Mouse (Mus musculus) kidney, embryonic 16.5 days (tissue): Measurements from ENCODE around the gene Olfr1009. TPM values are rescaled to one million over a fixed set of nuclear protein-coding genes. Genes with fewer than 3 reads are reported as not detected.
"Not testable (repeated sequence)": the region's sequence is repeated elsewhere in the genome, so short reads cannot be mapped to it uniquely, and the experiment has no call there.

Experiments used
- ATAC-seq: fragments of 200-750 bp; cut with Nextera tagmentation; 2 replicates; pipeline ENCODE4 v1.8.0; 2017; ENCODE audit warnings: moderate TSS enrichment; ENCODE audit not compliant: low FRiP score, low TSS enrichment
- H3K27ac ChIP-seq: fragments of 300-500 bp; sonication (generic); 2 replicates; pipeline ENCODE4 v1.5.1; 2014; ENCODE audit warnings: low read length
- H3K27me3 ChIP-seq: fragments of 300-500 bp; sonication (generic); 2 replicates; pipeline ENCODE4 v1.6.1; 2014; ENCODE audit warnings: low read length, control low read depth, mixed read lengths; ENCODE audit not compliant: insufficient read depth
- H3K36me3 ChIP-seq: fragments of 300-500 bp; sonication (generic); 2 replicates; pipeline ENCODE4 v1.6.1; 2014; ENCODE audit warnings: low read length, control low read depth, mixed read lengths; ENCODE audit not compliant: insufficient read depth
- H3K4me1 ChIP-seq: fragments of 300-500 bp; sonication (generic); 2 replicates; pipeline ENCODE4 v1.6.1; 2014; ENCODE audit warnings: low read length, control low read depth, mixed read lengths; ENCODE audit not compliant: insufficient read depth
- H3K4me2 ChIP-seq: fragments of 300-500 bp; sonication (generic); replicated peaks from 2 replicates; pipeline ENCODE4 v1.6.1; 2014; ENCODE audit warnings: low read depth, low read length
- H3K4me3 ChIP-seq: fragments of 300-500 bp; sonication (generic); 2 replicates; pipeline ENCODE4 v1.5.1; 2014; ENCODE audit warnings: mild to moderate bottlenecking, low read length
- H3K9ac ChIP-seq: fragments of 300-500 bp; sonication (generic); replicated peaks from 2 replicates; pipeline ENCODE4 v1.6.1; 2014; ENCODE audit warnings: low read length
- H3K9me3 ChIP-seq: fragments of 300-500 bp; sonication (generic); 2 replicates; pipeline ENCODE4 v1.6.1; 2016; ENCODE audit warnings: low read length, control low read depth
- WGBS: fragments of 180-500 bp; shearing (Covaris S2); extraction: QIAGEN DNeasy Blood & Tissue Kit; methylation state at CpG from one replicate; pipeline ENCODE4 v1.1.7; 2014; 5-methylcytosine and 5-hydroxymethylcytosine counted together
- polyA plus RNA-seq: library from polyadenylated mRNA; unstranded; fragments of >200 nt; fragmentation: Nextera tagmentation; extraction: Ambion mirVana; gene quantifications from 2 replicates; pipeline ENCODE4 v1.2.1, GENCODE M21; 2015

The Olfr1009 gene
- not detected in 2 replicates for polyA plus RNA-seq

DNA sequence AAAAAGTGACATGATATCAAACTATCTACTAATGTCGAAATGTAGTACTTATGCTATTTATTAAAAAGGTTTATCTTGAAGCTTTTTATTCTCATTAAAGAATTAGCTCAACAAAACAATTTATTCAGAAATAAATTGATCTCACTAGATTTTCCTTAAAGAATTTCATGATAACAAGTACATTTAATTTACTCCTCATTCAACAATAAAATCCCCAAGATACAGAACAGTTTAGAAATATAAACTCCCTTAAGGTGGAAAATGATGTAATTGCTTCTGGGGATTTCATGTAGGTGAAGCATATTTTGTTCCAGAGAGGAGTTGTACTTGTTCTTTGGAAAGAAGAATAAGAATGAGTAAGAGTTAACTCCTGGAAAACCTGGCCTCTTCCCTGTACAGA lies at the start of gene Olfr1009:
Gene Olfr1009, plus strand, starts transcription at position 301 of the 400 bp plus-strand sequence.
- Histone ChIP-seq H3K9me3 (no peaks in the 10 kb centered on the region; the same call in 1 of the 2 replicates), H3K9ac (no peak within 1 kb of the TSS), H3K36me3 (no peaks in the 10 kb centered on the region), H3K27me3 (no peaks in the 10 kb centered on the region), H3K4me3 (no peak within 1 kb of the TSS), H3K27ac (no peak within 1 kb of the TSS), H3K4me2 (no peak within 1 kb of the TSS), H3K4me1 (no peaks in the 10 kb centered on the region)
- WGBS: 90% methylated on average over 1 of the region's 1 CpGs
- no peak for ATAC-seq

DNA sequence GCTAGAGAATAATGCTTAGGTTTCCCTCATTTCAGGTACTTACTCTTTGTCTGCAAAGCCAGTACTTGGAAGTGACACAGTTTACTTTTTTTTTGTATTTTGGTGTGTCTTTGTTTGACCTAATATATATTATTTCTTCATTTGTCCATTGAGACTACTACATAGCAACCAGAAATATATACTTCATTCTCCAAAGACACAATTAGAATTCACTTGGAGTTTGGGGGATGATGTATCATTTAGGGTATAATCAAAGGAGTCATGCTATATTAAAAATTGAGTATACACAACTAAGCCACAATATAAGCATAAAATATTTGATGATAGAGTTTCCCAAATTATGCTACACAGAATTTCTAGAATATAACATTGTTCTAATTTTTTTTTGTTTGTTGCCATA lies 36.6 kb upstream of the Olfr1009 start, which contains the start of gene Olfr1006:
Gene Olfr1006, minus strand, starts transcription at position 101 of the 400 bp plus-strand sequence.
- ATAC-seq: no peak
- H3K4me1 ChIP-seq: no peaks in the 10 kb centered on the region
- no peaks in the 10 kb centered on the region for H3K36me3 ChIP-seq
- H3K27ac ChIP-seq: no peak within 1 kb of the TSS
- no peak within 1 kb of the TSS for H3K9ac ChIP-seq
- H3K27me3 ChIP-seq: no peaks in the 10 kb centered on the region
- H3K4me2 ChIP-seq: no peak within 1 kb of the TSS
- no peaks in the 10 kb centered on the region for H3K9me3 ChIP-seq
- H3K4me3 ChIP-seq: no peak within 1 kb of the TSS

DNA sequence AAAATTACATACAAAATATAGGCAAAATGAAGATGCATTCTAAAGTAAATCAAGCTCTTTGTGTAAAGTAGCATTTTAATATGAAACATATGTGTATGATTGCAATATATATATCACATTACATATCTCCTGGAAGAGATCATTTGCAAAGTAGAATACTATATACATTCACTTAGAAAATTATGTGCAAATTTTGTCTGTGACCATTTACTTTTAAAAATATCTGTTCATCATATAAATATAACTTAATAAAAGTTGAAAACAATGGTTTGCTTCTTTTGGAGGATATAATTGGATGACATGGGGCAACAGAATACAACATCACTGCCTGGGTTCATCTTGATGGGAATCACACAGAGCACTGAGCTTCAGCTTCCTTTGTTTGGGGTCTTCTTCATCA lies 26.1 kb upstream of the Olfr1009 start, which contains the start of gene Olfr1008:
Gene Olfr1008, plus strand, starts transcription at position 301 of the 400 bp plus-strand sequence.
- H3K27me3 ChIP-seq: no peaks in the 10 kb centered on the region
- H3K4me3 ChIP-seq: no peak within 1 kb of the TSS
- H3K9me3 ChIP-seq: no peaks in the 10 kb centered on the region
- no peak for ATAC-seq
- no peaks in the 10 kb centered on the region for H3K4me1 ChIP-seq
- H3K36me3 ChIP-seq: no peaks in the 10 kb centered on the region
- H3K4me2 ChIP-seq: no peak within 1 kb of the TSS
- H3K9ac ChIP-seq: no peak within 1 kb of the TSS
- no peak within 1 kb of the TSS for H3K27ac ChIP-seq

DNA sequence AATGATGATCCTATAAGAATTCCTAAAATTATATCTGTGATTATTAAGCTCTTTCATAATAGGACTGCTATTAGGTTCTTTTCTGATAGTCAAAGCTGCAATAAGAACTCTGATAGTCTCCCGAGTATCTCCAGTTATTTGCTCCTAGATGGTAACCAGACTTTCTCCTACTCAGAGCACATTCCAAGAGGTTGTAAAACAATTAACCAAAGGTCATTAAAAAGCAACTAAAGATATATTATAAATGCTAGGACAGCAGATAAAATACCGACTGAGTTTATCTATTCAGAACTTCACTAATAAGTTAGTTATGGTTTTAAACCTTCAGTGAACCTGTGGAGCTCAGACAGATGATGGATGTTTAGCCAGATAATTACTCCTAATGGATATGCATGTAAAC lies 4.5 kb upstream of the Olfr1009 start:
- not testable (repeated sequence) for ATAC-seq, H3K36me3 ChIP-seq
- 40% methylated on average over 2 of the region's 2 CpGs for WGBS

DNA sequence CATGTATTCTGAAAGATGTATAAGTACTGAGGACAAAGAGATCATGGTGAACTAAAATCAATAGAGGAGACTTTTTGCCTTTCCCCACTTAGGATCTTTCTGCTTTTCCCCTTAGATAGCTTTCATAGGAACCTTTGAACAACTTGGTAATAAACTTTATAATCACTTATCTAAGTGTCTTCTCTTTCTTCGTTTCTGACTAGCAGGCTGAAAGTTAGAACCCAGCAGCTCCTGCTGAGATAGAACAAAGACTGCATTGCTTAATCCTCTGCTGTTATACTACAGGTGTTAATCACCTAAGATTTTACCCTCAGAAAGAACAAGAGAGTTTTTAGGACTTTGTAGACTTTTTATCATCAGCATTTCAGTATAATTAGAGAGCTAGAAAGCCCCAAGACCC lies 4.1 kb upstream of the Olfr1009 start:
- H3K9ac ChIP-seq: no peak overlapping the region
- H3K36me3 ChIP-seq: no peaks in the 10 kb centered on the region
- no peak overlapping the region for H3K27ac ChIP-seq
- H3K4me2 ChIP-seq: no peak overlapping the region
- no peaks in the 10 kb centered on the region for H3K4me1 ChIP-seq
- no peak overlapping the region for H3K4me3 ChIP-seq
- no peaks in the 10 kb centered on the region; the same call in 1 of the 2 replicates for H3K9me3 ChIP-seq
- H3K27me3 ChIP-seq: no peaks in the 10 kb centered on the region
- ATAC-seq: no peak
- WGBS: 18% methylated on average over 1 of the region's 1 CpGs

More for the DNA sequence above, 4.5 kb upstream of the Olfr1009 start:
- not testable (repeated sequence) for H3K4me1 ChIP-seq, H3K4me2 ChIP-seq, H3K27ac ChIP-seq, H3K27me3 ChIP-seq, H3K9ac ChIP-seq, H3K9me3 ChIP-seq, H3K4me3 ChIP-seq

DNA sequence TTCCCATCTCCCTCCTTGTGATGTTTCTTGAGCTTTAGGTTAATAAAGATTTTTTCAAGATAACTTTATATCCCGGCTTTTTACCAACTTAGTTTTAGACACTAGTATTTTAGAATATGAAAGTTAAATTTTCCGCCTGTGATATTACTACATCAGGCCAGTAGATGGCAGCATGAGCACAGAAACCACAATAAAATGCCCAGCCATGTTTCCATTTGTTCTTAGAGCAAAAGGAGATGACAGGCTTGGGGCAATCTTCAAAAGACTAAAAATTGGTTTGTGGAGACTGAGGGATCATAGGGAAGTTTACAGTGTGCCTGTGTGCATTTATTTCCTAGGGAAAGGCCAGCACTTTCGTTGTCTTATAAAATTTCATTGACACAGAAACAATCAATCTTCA lies 10.6 kb downstream of the Olfr1009 start:
- H3K27me3 ChIP-seq: no peaks in the 10 kb centered on the region
- no peaks in the 10 kb centered on the region for H3K9me3 ChIP-seq
- ATAC-seq: no peak
- H3K4me1 ChIP-seq: no peaks in the 10 kb centered on the region
- H3K27ac ChIP-seq: no peak overlapping the region
- no peaks in the 10 kb centered on the region for H3K36me3 ChIP-seq
- H3K4me2 ChIP-seq: no peak overlapping the region
- 7% methylated on average over 3 of the region's 3 CpGs for WGBS
- no peak overlapping the region for H3K9ac ChIP-seq
- H3K4me3 ChIP-seq: no peak overlapping the region

DNA sequence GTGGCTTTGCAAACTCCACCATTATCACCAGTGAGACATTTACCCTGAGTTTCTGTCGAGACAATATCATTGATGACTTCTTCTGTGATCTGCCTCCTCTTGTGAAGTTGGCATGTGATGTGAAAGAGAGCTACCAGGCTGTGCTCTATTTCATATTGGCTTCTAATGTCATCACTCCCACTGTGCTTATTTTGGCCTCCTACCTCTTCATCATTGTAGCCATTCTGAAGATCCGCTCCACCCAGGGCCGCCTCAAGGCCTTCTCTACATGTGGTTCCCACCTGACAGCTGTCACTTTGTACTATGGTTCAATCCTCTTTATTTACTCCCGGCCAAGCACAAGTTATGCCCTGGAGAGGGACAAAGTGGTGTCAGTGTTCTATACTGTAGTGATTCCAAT lies 38.6 kb downstream of the Olfr1009 start:
- Histone ChIP-seq H3K27me3 (no peaks in the 10 kb centered on the region), H3K27ac (no peak overlapping the region), H3K36me3 (no peaks in the 10 kb centered on the region), H3K9ac (no peak overlapping the region), H3K4me2 (no peak overlapping the region), H3K4me3 (no peak overlapping the region), H3K4me1 (no peaks in the 10 kb centered on the region), H3K9me3 (no peaks in the 10 kb centered on the region)
- 83% methylated on average over 4 of the region's 4 CpGs for WGBS
- no peak for ATAC-seq

DNA sequence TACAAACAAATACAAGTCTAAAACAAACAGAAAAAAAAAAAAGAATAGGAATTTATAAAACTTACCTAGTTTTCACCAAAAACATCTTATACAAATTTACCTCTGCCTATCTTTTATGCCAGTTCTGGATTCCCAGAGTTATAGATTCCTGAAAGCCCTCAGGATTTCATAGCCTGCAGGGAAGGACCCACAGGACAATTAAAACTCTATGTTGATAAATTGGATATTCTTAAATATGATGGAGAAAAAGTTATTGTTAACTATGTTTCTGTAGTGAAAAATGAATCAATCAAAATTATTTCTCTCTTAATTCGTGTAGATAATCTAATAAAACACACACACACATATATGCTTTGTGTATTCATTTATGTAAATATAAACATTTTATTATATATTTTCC lies 47.4 kb downstream of the Olfr1009 start, which contains the start of gene Olfr1012:
Gene Olfr1012, minus strand, starts transcription at position 101 of the 400 bp plus-strand sequence.
- Histone ChIP-seq H3K27ac (no peak within 1 kb of the TSS), H3K9me3 (no peaks in the 10 kb centered on the region), H3K9ac (no peak within 1 kb of the TSS), H3K36me3 (no peaks in the 10 kb centered on the region), H3K4me2 (no peak within 1 kb of the TSS), H3K4me3 (no peak within 1 kb of the TSS), H3K4me1 (no peaks in the 10 kb centered on the region), H3K27me3 (no peaks in the 10 kb centered on the region)
- WGBS: 80% methylated on average over 1 of the region's 1 CpGs
- no peak for ATAC-seq

DNA sequence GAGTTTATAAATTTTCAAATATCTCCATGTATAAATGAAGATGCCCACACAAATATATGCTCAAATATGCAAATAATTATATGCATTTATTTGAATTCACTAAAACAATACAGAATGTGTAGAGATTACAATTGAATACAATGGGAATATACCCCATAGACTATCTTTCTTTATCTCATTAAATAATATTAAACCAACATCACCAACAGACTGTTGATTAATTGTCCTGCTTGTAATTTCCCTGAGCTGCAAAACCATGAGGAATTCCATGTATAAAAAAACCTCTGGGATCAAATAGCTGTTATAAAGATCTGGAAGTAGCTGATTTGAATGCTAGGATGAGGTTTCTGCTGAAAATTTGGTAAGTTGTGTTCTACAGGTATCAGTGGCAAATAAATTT lies 51.6 kb downstream of the Olfr1009 start, which contains the start of gene Olfr1013:
Gene Olfr1013, plus strand, starts transcription at position 301 of the 400 bp plus-strand sequence.
- H3K27me3 ChIP-seq: no peaks in the 10 kb centered on the region
- no peak within 1 kb of the TSS for H3K9ac ChIP-seq
- no peak within 1 kb of the TSS for H3K27ac ChIP-seq
- no peaks in the 10 kb centered on the region for H3K36me3 ChIP-seq
- no peaks in the 10 kb centered on the region for H3K9me3 ChIP-seq
- no peak within 1 kb of the TSS for H3K4me3 ChIP-seq
- no peak within 1 kb of the TSS for H3K4me2 ChIP-seq
- no peak for ATAC-seq
- no peaks in the 10 kb centered on the region for H3K4me1 ChIP-seq

DNA sequence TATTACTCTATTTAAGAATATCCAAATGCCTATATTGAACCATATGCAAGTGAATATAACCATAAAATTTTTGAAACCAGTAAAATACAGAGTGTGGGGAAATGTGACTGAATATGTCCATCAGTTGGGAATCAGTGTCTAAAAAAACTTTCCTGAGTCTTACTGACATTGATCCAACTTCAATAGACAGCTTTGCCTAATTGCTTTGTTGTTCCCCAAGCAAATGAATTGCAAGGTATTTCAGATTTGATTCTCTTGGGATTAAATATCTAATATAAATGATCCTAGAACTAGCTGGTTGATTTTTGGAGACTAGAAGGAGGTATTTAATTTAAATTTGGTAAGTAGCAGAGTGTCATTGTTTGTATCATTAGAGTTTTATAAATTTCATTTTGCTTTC lies 57.2 kb downstream of the Olfr1009 start, which contains the start of gene Olfr1014:
Gene Olfr1014, plus strand, starts transcription at position 301 of the 400 bp plus-strand sequence.
- ATAC-seq: no peak
- Histone ChIP-seq H3K4me2 (no peak within 1 kb of the TSS), H3K27ac (no peak within 1 kb of the TSS), H3K9ac (no peak within 1 kb of the TSS), H3K4me1 (no peaks in the 10 kb centered on the region), H3K4me3 (no peak within 1 kb of the TSS), H3K27me3 (no peaks in the 10 kb centered on the region), H3K36me3 (no peaks in the 10 kb centered on the region), H3K9me3 (no peaks in the 10 kb centered on the region)
